Mouse (Mus musculus): ENCODE results near the gene 9130008F23Rik. TPM values are rescaled to one million over a fixed set of nuclear protein-coding genes. Genes with fewer than 3 reads are reported as not detected.
A peak's percentile ranks its signal among the peaks of the same experiment; 100 is the strongest.

9130008F23Rik gene
- polyA plus RNA-seq, 1 experiment from 2014 or later: 0.70 TPM

GRCm38 (mm10) chr17:40887849-40888536 lies 7.6 kb upstream of the 9130008F23Rik start:
- Histone ChIP-seq H3K4me1 (ENCODE audit: control insufficient read depth, insufficient read depth, low read length) (no peaks in the 10 kb centered on the region), H3K36me3 (replicated peaks; ENCODE audit: control insufficient read depth, insufficient read depth, low read depth, low read length) (no peaks in the 10 kb centered on the region), H3K9ac (replicated peaks; ENCODE audit: low read length) (no peak overlapping the region), H3K27me3 (ENCODE audit: control insufficient read depth, insufficient read depth, low read length) (no peaks in the 10 kb centered on the region), H3K4me3 (ENCODE audit: low read depth, low read length) (no peak overlapping the region), H3K9me3 (replicated peaks; ENCODE audit: control insufficient read depth, low read length) (no peaks in the 10 kb centered on the region), H3K4me2 (ENCODE audit: low read depth, low read length) (no peak overlapping the region), H3K27ac (replicated peaks; ENCODE audit: low read depth, low read length) (no peak overlapping the region)
- DNase-seq (ENCODE audit: low spot score): no peak
- no peak for ATAC-seq (replicated peaks; ENCODE audit: insufficient number of reproducible peaks, low FRiP score, low TSS enrichment, low read depth)
- 82% methylated on average over 4 of the region's 4 CpGs for WGBS

- ATAC-seq (replicated peaks; ENCODE audit: insufficient number of reproducible peaks, low FRiP score, low TSS enrichment, low read depth): no peak
Measured at GRCm38 (mm10) chr17:40885155-40885554, 4.8 kb upstream of the 9130008F23Rik start.

GRCm38 (mm10) chr17:40882172-40882571 lies 1.8 kb upstream of the 9130008F23Rik start:
- no peaks in the 10 kb centered on the region for H3K36me3 ChIP-seq (replicated peaks; ENCODE audit: control insufficient read depth, insufficient read depth, low read depth, low read length)
- no peak for ATAC-seq (replicated peaks; ENCODE audit: insufficient number of reproducible peaks, low FRiP score, low TSS enrichment, low read depth)
- no peaks in the 10 kb centered on the region for H3K4me1 ChIP-seq (ENCODE audit: control insufficient read depth, insufficient read depth, low read length)
- H3K9ac ChIP-seq (replicated peaks; ENCODE audit: low read length): no peak overlapping the region
- no peak for DNase-seq (ENCODE audit: low spot score)
- no peak overlapping the region for H3K4me3 ChIP-seq (ENCODE audit: low read depth, low read length)
- H3K9me3 ChIP-seq (replicated peaks; ENCODE audit: control insufficient read depth, low read length): no peaks in the 10 kb centered on the region
- H3K27ac ChIP-seq (replicated peaks; ENCODE audit: low read depth, low read length): no peak overlapping the region
- H3K4me2 ChIP-seq (ENCODE audit: low read depth, low read length): no peak overlapping the region
- WGBS: 90% methylated on average over 6 of the region's 6 CpGs
- no peaks in the 10 kb centered on the region for H3K27me3 ChIP-seq (ENCODE audit: control insufficient read depth, insufficient read depth, low read length)

More at GRCm38 (mm10) chr17:40885155-40885554, 4.8 kb upstream of the 9130008F23Rik start:
- H3K9ac ChIP-seq (replicated peaks; ENCODE audit: low read length): no peak overlapping the region
- no peaks in the 10 kb centered on the region for H3K36me3 ChIP-seq (replicated peaks; ENCODE audit: control insufficient read depth, insufficient read depth, low read depth, low read length)
- H3K9me3 ChIP-seq (replicated peaks; ENCODE audit: control insufficient read depth, low read length): no peaks in the 10 kb centered on the region
- no peak overlapping the region for H3K4me3 ChIP-seq (ENCODE audit: low read depth, low read length)
- WGBS: 87% methylated on average over 4 of the region's 4 CpGs
- H3K27me3 ChIP-seq (ENCODE audit: control insufficient read depth, insufficient read depth, low read length): no peaks in the 10 kb centered on the region
- no peak for DNase-seq (ENCODE audit: low spot score)
- H3K27ac ChIP-seq (replicated peaks; ENCODE audit: low read depth, low read length): no peak overlapping the region
- H3K4me1 ChIP-seq (ENCODE audit: control insufficient read depth, insufficient read depth, low read length): no peaks in the 10 kb centered on the region
- H3K4me2 ChIP-seq (ENCODE audit: low read depth, low read length): no peak overlapping the region

GRCm38 (mm10) chr17:40879528-40879923 lies 833 bp downstream of the 9130008F23Rik start:
- Histone ChIP-seq H3K4me3 (ENCODE audit: low read depth, low read length) (peak overlapping the region; percentile 52), H3K4me1 (ENCODE audit: control insufficient read depth, insufficient read depth, low read length) (no peaks in the 10 kb centered on the region), H3K27ac (replicated peaks; ENCODE audit: low read depth, low read length) (no peak overlapping the region), H3K36me3 (replicated peaks; ENCODE audit: control insufficient read depth, insufficient read depth, low read depth, low read length) (no peaks in the 10 kb centered on the region), H3K4me2 (ENCODE audit: low read depth, low read length) (peak overlapping the region; percentile 85), H3K9ac (replicated peaks; ENCODE audit: low read length) (peak overlapping the region; percentile 61), H3K27me3 (ENCODE audit: control insufficient read depth, insufficient read depth, low read length) (no peaks in the 10 kb centered on the region), H3K9me3 (replicated peaks; ENCODE audit: control insufficient read depth, low read length) (no peaks in the 10 kb centered on the region)
- DNase-seq (ENCODE audit: low spot score) (no peak), ATAC-seq (replicated peaks; ENCODE audit: insufficient number of reproducible peaks, low FRiP score, low TSS enrichment, low read depth) (no peak)
- 13% methylated on average over 6 of the region's 6 CpGs for WGBS

GRCm38 (mm10) chr17:40877741-40878140 lies 2.6 kb downstream of the 9130008F23Rik start:
- no peak for ATAC-seq (replicated peaks; ENCODE audit: insufficient number of reproducible peaks, low FRiP score, low TSS enrichment, low read depth)

GRCm38 (mm10) chr17:40875568-40875967 lies 4.8 kb downstream of the 9130008F23Rik start:
- H3K4me2 ChIP-seq (ENCODE audit: low read depth, low read length): no peak overlapping the region
- no peaks in the 10 kb centered on the region for H3K4me1 ChIP-seq (ENCODE audit: control insufficient read depth, insufficient read depth, low read length)
- no peak for ATAC-seq (replicated peaks; ENCODE audit: insufficient number of reproducible peaks, low FRiP score, low TSS enrichment, low read depth)
- DNase-seq (ENCODE audit: low spot score): no peak
- no peak overlapping the region for H3K27ac ChIP-seq (replicated peaks; ENCODE audit: low read depth, low read length)
- H3K27me3 ChIP-seq (ENCODE audit: control insufficient read depth, insufficient read depth, low read length): no peaks in the 10 kb centered on the region
- 94% methylated on average over 1 of the region's 1 CpGs for WGBS
- H3K9me3 ChIP-seq (replicated peaks; ENCODE audit: control insufficient read depth, low read length): no peaks in the 10 kb centered on the region
- no peak overlapping the region for H3K9ac ChIP-seq (replicated peaks; ENCODE audit: low read length)
- H3K36me3 ChIP-seq (replicated peaks; ENCODE audit: control insufficient read depth, insufficient read depth, low read depth, low read length): no peaks in the 10 kb centered on the region
- H3K4me3 ChIP-seq (ENCODE audit: low read depth, low read length): no peak overlapping the region

More at GRCm38 (mm10) chr17:40877741-40878140, 2.6 kb downstream of the 9130008F23Rik start:
- Histone ChIP-seq H3K4me3 (ENCODE audit: low read depth, low read length) (no peak overlapping the region), H3K4me2 (ENCODE audit: low read depth, low read length) (no peak overlapping the region), H3K36me3 (replicated peaks; ENCODE audit: control insufficient read depth, insufficient read depth, low read depth, low read length) (no peaks in the 10 kb centered on the region), H3K27me3 (ENCODE audit: control insufficient read depth, insufficient read depth, low read length) (no peaks in the 10 kb centered on the region), H3K9me3 (replicated peaks; ENCODE audit: control insufficient read depth, low read length) (no peaks in the 10 kb centered on the region), H3K9ac (replicated peaks; ENCODE audit: low read length) (no peak overlapping the region), H3K27ac (replicated peaks; ENCODE audit: low read depth, low read length) (no peak overlapping the region), H3K4me1 (ENCODE audit: control insufficient read depth, insufficient read depth, low read length) (no peaks in the 10 kb centered on the region)
- 38% methylated on average over 3 of the region's 3 CpGs for WGBS
- no peak for DNase-seq (ENCODE audit: low spot score)

- no peaks in the 10 kb centered on the region for H3K36me3 ChIP-seq (replicated peaks; ENCODE audit: control insufficient read depth, insufficient read depth, low read depth, low read length)
- no peaks in the 10 kb centered on the region for H3K4me1 ChIP-seq (ENCODE audit: control insufficient read depth, insufficient read depth, low read length)
- 89% methylated on average over 3 of the region's 3 CpGs for WGBS
- no peak overlapping the region for H3K9ac ChIP-seq (replicated peaks; ENCODE audit: low read length)
- H3K4me3 ChIP-seq (ENCODE audit: low read depth, low read length): no peak overlapping the region
- H3K27me3 ChIP-seq (ENCODE audit: control insufficient read depth, insufficient read depth, low read length): no peaks in the 10 kb centered on the region
- DNase-seq (ENCODE audit: low spot score) (no peak), ATAC-seq (replicated peaks; ENCODE audit: insufficient number of reproducible peaks, low FRiP score, low TSS enrichment, low read depth) (no peak)
- H3K27ac ChIP-seq (replicated peaks; ENCODE audit: low read depth, low read length): no peak overlapping the region
- H3K4me2 ChIP-seq (ENCODE audit: low read depth, low read length): no peak overlapping the region
- H3K9me3 ChIP-seq (replicated peaks; ENCODE audit: control insufficient read depth, low read length): no peaks in the 10 kb centered on the region
Measured at GRCm38 (mm10) chr17:40874701-40875100, 5.7 kb downstream of the 9130008F23Rik start.

- H3K27me3 ChIP-seq (ENCODE audit: control insufficient read depth, insufficient read depth, low read length): no peaks in the 10 kb centered on the region
- ATAC-seq (replicated peaks; ENCODE audit: insufficient number of reproducible peaks, low FRiP score, low TSS enrichment, low read depth) (no peak), DNase-seq (ENCODE audit: low spot score) (no peak)
- H3K9ac ChIP-seq (replicated peaks; ENCODE audit: low read length): no peak overlapping the region
- no peaks in the 10 kb centered on the region for H3K36me3 ChIP-seq (replicated peaks; ENCODE audit: control insufficient read depth, insufficient read depth, low read depth, low read length)
- 53% methylated on average over 2 of the region's 2 CpGs for WGBS
- H3K4me1 ChIP-seq (ENCODE audit: control insufficient read depth, insufficient read depth, low read length): no peaks in the 10 kb centered on the region
- H3K9me3 ChIP-seq (replicated peaks; ENCODE audit: control insufficient read depth, low read length): no peaks in the 10 kb centered on the region
- no peak overlapping the region for H3K4me2 ChIP-seq (ENCODE audit: low read depth, low read length)
- H3K27ac ChIP-seq (replicated peaks; ENCODE audit: low read depth, low read length): no peak overlapping the region
- no peak overlapping the region for H3K4me3 ChIP-seq (ENCODE audit: low read depth, low read length)
Measured at GRCm38 (mm10) chr17:40873582-40874011, 6.8 kb downstream of the 9130008F23Rik start.

All from embryonic facial prominence, embryonic 11.5 days (tissue).